Mouse (Mus musculus): ENCODE measurements around the gene Zfp966.
"Not testable (repeated sequence)": the region's sequence is repeated elsewhere in the genome, so short reads cannot be mapped to it uniquely, and the experiment has no call there.

The Zfp966 gene

GRCm38 (mm10) chr2:175931000-175931399 is at the start of gene Zfp966:
Gene Zfp966 (minus strand): TSS chr2:175931100.
- DNase-seq (ENCODE audit: low spot score in 2 of 2) = not testable (repeated sequence)

- DNase-seq (ENCODE audit: low spot score in 2 of 2) = not testable (repeated sequence)
Measured at GRCm38 (mm10) chr2:175965031-175965430, 34.1 kb upstream of the Zfp966 start, which contains the start of gene Gm2026. Gene Gm2026 (plus strand): TSS chr2:175965331.

- DNase-seq (ENCODE audit: low spot score in 2 of 2) = not testable (repeated sequence)
Measured at GRCm38 (mm10) chr2:175869024-175869423, 61.9 kb downstream of the Zfp966 start, which contains the start of gene Gm6710. Gene Gm6710 (plus strand): TSS chr2:175869219.
